Mouse (Mus musculus) limb, embryonic 14.5 days (tissue): Measurements from ENCODE around the gene Irf4. TPM values are rescaled to one million over a fixed set of nuclear protein-coding genes. Genes with fewer than 3 reads are reported as not detected.

Experiments used
- ATAC-seq: fragments of 200-750 bp; cut with Nextera tagmentation; 2 replicates; pipeline ENCODE4 v1.8.0; 2017; ENCODE audit warnings: low read depth, moderate number of reproducible peaks, moderate TSS enrichment; ENCODE audit not compliant: low FRiP score
- DNase-seq: peaks from one replicate; pipeline ENCODE4 v3.0.0-alpha.2; 2015; ENCODE audit warnings: low spot score
- H3K27ac ChIP-seq: fragments of 300-500 bp; sonication (generic); replicated peaks from 2 replicates; pipeline ENCODE4 v1.5.1; 2014; ENCODE audit warnings: low read depth, mild to moderate bottlenecking, low read length, moderate library complexity, mixed read lengths
- H3K27me3 ChIP-seq: fragments of 300-500 bp; sonication (generic); 2 replicates; pipeline ENCODE4 v1.6.1; 2014; ENCODE audit warnings: low read length, mixed read lengths; ENCODE audit not compliant: control insufficient read depth, insufficient read depth
- H3K36me3 ChIP-seq: fragments of 300-500 bp; sonication (generic); 2 replicates; pipeline ENCODE4 v1.6.1; 2014; ENCODE audit warnings: mild to moderate bottlenecking, low read length, moderate library complexity, mixed read lengths; ENCODE audit not compliant: control insufficient read depth, insufficient read depth
- H3K4me1 ChIP-seq: fragments of 300-500 bp; sonication (generic); 2 replicates; pipeline ENCODE4 v1.6.1; 2014; ENCODE audit warnings: antibody characterized with exemption, low read length, mixed read lengths; ENCODE audit not compliant: control insufficient read depth, insufficient read depth
- H3K4me2 ChIP-seq: fragments of 300-500 bp; sonication (generic); replicated peaks from 2 replicates; pipeline ENCODE4 v1.6.1; 2014; ENCODE audit warnings: low read depth, mild to moderate bottlenecking, low read length, moderate library complexity; ENCODE audit not compliant: severe bottlenecking
- H3K4me3 ChIP-seq: fragments of 300-500 bp; sonication (generic); replicated peaks from 2 replicates; pipeline ENCODE4 v1.5.1; 2014; ENCODE audit warnings: low read length
- H3K9ac ChIP-seq: fragments of 300-500 bp; sonication (generic); 2 replicates; pipeline ENCODE4 v1.6.1; 2014; ENCODE audit warnings: mild to moderate bottlenecking, low read depth, low read length, moderate library complexity; ENCODE audit not compliant: severe bottlenecking
- H3K9me3 ChIP-seq: fragments of 300-500 bp; sonication (generic); 2 replicates; pipeline ENCODE4 v1.6.1; 2016; ENCODE audit warnings: low read length; ENCODE audit not compliant: control insufficient read depth
- POLR2A ChIP-seq: fragments of 200-500 bp; IDR thresholded peaks from 2 replicates; pipeline ENCODE4 v1.8.0; 2012; ENCODE audit warnings: inconsistent platforms, mild to moderate bottlenecking, moderate library complexity, borderline replicate concordance; ENCODE audit not compliant: insufficient read depth, insufficient read length; ENCODE audit errors: extremely low read depth
- WGBS: fragments of 180-500 bp; shearing (Covaris S2); extraction: QIAGEN DNeasy Blood & Tissue Kit; methylation state at CpG from one replicate; pipeline ENCODE4 v1.1.7; 2014; 5-methylcytosine and 5-hydroxymethylcytosine counted together
- polyA plus RNA-seq, 2 experiments: library from polyadenylated mRNA; depleted of rRNA in 1 of 2; stranded (reverse) in 1 of 2; unstranded in 1 of 2; fragments of >200 nt; fragmentation: Nextera tagmentation in 1 of 2; extraction: Ambion mirVana in 1 of 2; gene quantifications; 2 replicates each; pipeline versions ENCODE4 v1.2.1 to v1.2.3; 2012 to 2014

Irf4 gene
- polyA plus RNA-seq, 2 experiments, result 0.29 to 0.34 TPM

- Histone ChIP-seq H3K4me1 (no peaks in the 10 kb centered on the region), H3K27me3 (no peaks in the 10 kb centered on the region), H3K9me3 (no peaks in the 10 kb centered on the region), H3K27ac (no peak overlapping the region), H3K4me2 (no peak overlapping the region), H3K4me3 (no peak overlapping the region), H3K9ac (no peak overlapping the region), H3K36me3 (no peaks in the 10 kb centered on the region)
- no peak for TF ChIP-seq POLR2A
- DNase-seq (no peak), ATAC-seq (no peak)
- WGBS, result 94% methylated on average over 2 of the region's 2 CpGs
Observed at GRCm38 (mm10) chr13:30737257-30737656, 11.8 kb upstream of the Irf4 start.

GRCm38 (mm10) chr13:30738310-30738840, 10.7 kb upstream of the Irf4 start:
- Histone ChIP-seq H3K36me3 (no peaks in the 10 kb centered on the region), H3K4me1 (no peaks in the 10 kb centered on the region), H3K27ac (no peak overlapping the region), H3K9ac (no peak overlapping the region), H3K4me2 (no peak overlapping the region), H3K27me3 (no peaks in the 10 kb centered on the region), H3K4me3 (no peak overlapping the region), H3K9me3 (no peaks in the 10 kb centered on the region)
- no peak for TF ChIP-seq POLR2A
- 81% methylated on average over 4 of the region's 4 CpGs for WGBS
- ATAC-seq, result no peak
- DNase-seq, result no peak

- Histone ChIP-seq H3K27me3 (no peaks in the 10 kb centered on the region), H3K27ac (no peak overlapping the region), H3K4me2 (no peak overlapping the region), H3K9ac (no peak overlapping the region), H3K36me3 (no peaks in the 10 kb centered on the region), H3K4me3 (no peak overlapping the region), H3K9me3 (no peaks in the 10 kb centered on the region), H3K4me1 (no peaks in the 10 kb centered on the region)
- DNase-seq, result no peak
- ATAC-seq, result no peak
- no peak for TF ChIP-seq POLR2A
- WGBS, result 72% methylated on average over 5 of the region's 5 CpGs
Observed at GRCm38 (mm10) chr13:30741172-30741571, 7.9 kb upstream of the Irf4 start.

GRCm38 (mm10) chr13:30742411-30742970, 6.5 kb upstream of the Irf4 start:
- no peak for TF ChIP-seq POLR2A
- H3K27me3 ChIP-seq, result peaks cover 10% of the 10 kb centered on the region; the same call in 1 of the 2 replicates
- H3K36me3 ChIP-seq, result no peaks in the 10 kb centered on the region
- H3K4me2 ChIP-seq, result no peak overlapping the region
- no peaks in the 10 kb centered on the region for H3K4me1 ChIP-seq
- WGBS, result 74% methylated on average over 6 of the region's 6 CpGs
- ATAC-seq (no peak), DNase-seq (no peak)
- H3K9ac ChIP-seq, result no peak overlapping the region
- no peak overlapping the region for H3K4me3 ChIP-seq
- H3K27ac ChIP-seq, result no peak overlapping the region
- no peaks in the 10 kb centered on the region for H3K9me3 ChIP-seq

- ATAC-seq, result no peak
- no peak for DNase-seq
- no peaks in the 10 kb centered on the region for H3K4me1 ChIP-seq
- H3K4me2 ChIP-seq, result no peak overlapping the region
- H3K27me3 ChIP-seq, result peaks cover 34% of the 10 kb centered on the region
- no peak for TF ChIP-seq POLR2A
- H3K9me3 ChIP-seq, result no peaks in the 10 kb centered on the region
- H3K9ac ChIP-seq, result no peak overlapping the region
- WGBS, result 73% methylated on average over 7 of the region's 7 CpGs
- H3K4me3 ChIP-seq, result no peak overlapping the region
- no peaks in the 10 kb centered on the region for H3K36me3 ChIP-seq
- no peak overlapping the region for H3K27ac ChIP-seq
Observed at GRCm38 (mm10) chr13:30745121-30745520, 3.9 kb upstream of the Irf4 start.
